Mouse (Mus musculus): ENCODE results near the gene Dyrk3. TPM values are rescaled to one million over a fixed set of nuclear protein-coding genes. Genes with fewer than 3 reads are reported as not detected.
"Not testable (repeated sequence)": the region's sequence is repeated elsewhere in the genome, so short reads cannot be mapped to it uniquely, and the experiment has no call there.

Gene Dyrk3
- polyA plus RNA-seq, 1 experiment = 12.7 TPM

DNA sequence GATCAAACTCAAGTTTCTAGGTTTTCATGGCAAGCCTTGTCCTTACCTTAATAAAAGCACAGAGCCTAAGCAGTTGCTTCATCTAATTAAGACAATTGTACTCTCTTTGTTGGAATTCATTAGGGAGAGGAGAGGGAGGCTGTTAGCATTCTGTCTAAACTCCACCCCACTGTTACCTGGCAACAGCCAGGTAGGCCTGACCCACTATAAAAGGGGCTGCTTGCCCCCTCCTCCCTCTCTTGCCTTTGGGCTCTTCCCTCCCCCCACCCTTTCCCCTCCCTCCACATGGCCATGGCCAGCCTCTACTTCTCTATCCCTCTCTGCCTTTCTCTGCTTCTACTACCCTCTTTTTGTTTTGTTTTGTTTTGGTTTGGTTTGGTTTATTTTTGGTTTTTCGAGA, 11.4 kb upstream of the Dyrk3 start:
- no peak for DNase-seq (ENCODE audit: low read depth)
- TF ChIP-seq CTCF (IDR thresholded peaks at IDR 0.05; ENCODE audit: borderline replicate concordance, extremely low read depth, insufficient read depth, insufficient read length) = no peak
- TF ChIP-seq POLR2A (IDR thresholded peaks at IDR 0.05; ENCODE audit: borderline replicate concordance, extremely low read depth, insufficient read depth, insufficient read length, poor library complexity, severe bottlenecking) = no peak

GRCm38 (mm10) chr1:131146181-131146614, 8.1 kb upstream of the Dyrk3 start:
- no peak for TF ChIP-seq CTCF (IDR thresholded peaks at IDR 0.05; ENCODE audit: borderline replicate concordance, extremely low read depth, insufficient read depth, insufficient read length)
- TF ChIP-seq POLR2A (IDR thresholded peaks at IDR 0.05; ENCODE audit: borderline replicate concordance, extremely low read depth, insufficient read depth, insufficient read length, poor library complexity, severe bottlenecking) = no peak
- DNase-seq (ENCODE audit: low read depth) = no peak

- DNase-seq (ENCODE audit: low read depth) = not testable (repeated sequence)
Measured at GRCm38 (mm10) chr1:131145222-131145621, 7.1 kb upstream of the Dyrk3 start.

GRCm38 (mm10) chr1:131142472-131142871, 4.3 kb upstream of the Dyrk3 start:
- TF ChIP-seq POLR2A (IDR thresholded peaks at IDR 0.05; ENCODE audit: borderline replicate concordance, extremely low read depth, insufficient read depth, insufficient read length, poor library complexity, severe bottlenecking) (no peak), CTCF (IDR thresholded peaks at IDR 0.05; ENCODE audit: borderline replicate concordance, extremely low read depth, insufficient read depth, insufficient read length) (no peak)
- DNase-seq (ENCODE audit: low read depth) = no peak

- TF ChIP-seq POLR2A (IDR thresholded peaks at IDR 0.05; ENCODE audit: borderline replicate concordance, extremely low read depth, insufficient read depth, insufficient read length, poor library complexity, severe bottlenecking) (no peak), CTCF (IDR thresholded peaks at IDR 0.05; ENCODE audit: borderline replicate concordance, extremely low read depth, insufficient read depth, insufficient read length) (no peak)
- DNase-seq (ENCODE audit: low read depth) = no peak
Measured at GRCm38 (mm10) chr1:131141449-131141848, 3.3 kb upstream of the Dyrk3 start.

DNA sequence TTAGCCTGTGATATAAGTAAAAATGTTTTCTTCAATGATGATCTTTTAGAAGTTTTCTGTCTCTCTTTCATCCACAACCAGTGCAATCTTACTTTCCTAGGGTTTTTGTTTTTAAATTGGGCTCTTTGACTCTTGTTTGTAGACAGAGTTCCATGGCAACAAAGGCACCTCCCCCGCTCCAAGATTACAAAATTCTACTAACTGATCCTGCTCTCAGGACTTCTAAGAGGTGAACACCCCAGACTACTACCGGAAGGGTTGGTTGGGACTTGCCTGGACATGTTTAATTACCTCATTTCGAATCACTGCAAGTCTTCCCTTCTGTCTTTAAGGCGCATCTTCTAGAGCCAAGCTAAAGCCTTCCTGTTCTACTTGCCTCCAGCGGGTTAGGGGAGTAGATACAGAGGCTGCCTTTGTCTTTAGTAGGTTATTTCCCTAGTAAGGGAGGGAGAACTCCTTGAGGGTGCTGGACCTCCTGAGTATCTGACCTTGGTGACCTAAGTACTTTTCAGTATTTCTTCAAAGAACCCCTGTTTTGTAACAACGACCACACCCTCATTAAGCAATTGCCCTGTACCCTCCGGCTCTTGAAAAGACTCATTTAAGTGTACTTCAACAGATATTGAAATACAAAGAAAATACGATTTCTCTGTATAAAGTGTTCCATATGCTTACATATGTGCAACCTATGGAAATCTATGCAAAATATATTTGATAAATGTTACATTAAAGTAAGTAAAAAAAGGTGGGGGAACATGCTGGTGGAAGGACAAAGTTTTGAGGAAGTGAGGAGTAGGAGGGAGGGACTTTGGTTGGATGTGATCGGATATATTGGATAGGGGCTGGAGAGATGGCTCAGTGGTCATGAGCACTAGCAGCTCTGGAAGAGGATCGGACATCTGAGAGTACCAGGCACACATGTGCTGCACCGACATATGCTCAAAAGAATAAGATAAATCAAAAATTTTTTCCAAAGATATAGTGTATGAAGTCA, 1.3 kb upstream of the Dyrk3 start:
- TF ChIP-seq CTCF (IDR thresholded peaks at IDR 0.05; ENCODE audit: borderline replicate concordance, extremely low read depth, insufficient read depth, insufficient read length) = no peak
- TF ChIP-seq POLR2A (IDR thresholded peaks at IDR 0.05; ENCODE audit: borderline replicate concordance, extremely low read depth, insufficient read depth, insufficient read length, poor library complexity, severe bottlenecking) = no peak

DNA sequence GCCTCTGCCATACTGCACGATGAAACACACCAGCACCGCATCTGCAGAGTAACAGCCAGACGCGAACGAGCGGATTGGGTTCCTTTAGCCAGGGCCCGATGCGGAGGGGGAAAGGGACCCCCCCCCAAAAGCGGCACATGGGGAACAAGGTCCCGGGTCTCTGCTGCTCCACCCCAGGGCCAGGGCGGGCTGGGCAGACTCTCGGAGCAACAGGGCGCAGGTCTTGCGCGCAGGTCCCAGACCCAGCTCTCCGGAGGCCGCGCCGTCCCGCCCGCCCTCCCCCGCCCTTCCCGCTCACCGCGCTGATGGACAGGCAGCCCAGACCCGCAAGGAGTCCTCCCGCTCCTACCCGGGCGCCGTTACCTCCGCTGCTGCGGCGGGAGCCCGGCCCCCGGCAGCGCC, 422 bp downstream of the Dyrk3 start:
- DNase-seq (ENCODE audit: low read depth) = no peak
- TF ChIP-seq POLR2A (IDR thresholded peaks at IDR 0.05; ENCODE audit: borderline replicate concordance, extremely low read depth, insufficient read depth, insufficient read length, poor library complexity, severe bottlenecking) (no peak), CTCF (IDR thresholded peaks at IDR 0.05; ENCODE audit: borderline replicate concordance, extremely low read depth, insufficient read depth, insufficient read length) (no peak)

More for the DNA sequence above, 1.3 kb upstream of the Dyrk3 start:
- no peak for DNase-seq (ENCODE audit: low read depth)

- peak; percentile 55 for DNase-seq (ENCODE audit: low read depth)
- TF ChIP-seq POLR2A (IDR thresholded peaks at IDR 0.05; ENCODE audit: borderline replicate concordance, extremely low read depth, insufficient read depth, insufficient read length, poor library complexity, severe bottlenecking) = no peak
- no peak for TF ChIP-seq CTCF (IDR thresholded peaks at IDR 0.05; ENCODE audit: borderline replicate concordance, extremely low read depth, insufficient read depth, insufficient read length)
Measured at GRCm38 (mm10) chr1:131137111-131137510, 1.0 kb downstream of the Dyrk3 start.

DNA sequence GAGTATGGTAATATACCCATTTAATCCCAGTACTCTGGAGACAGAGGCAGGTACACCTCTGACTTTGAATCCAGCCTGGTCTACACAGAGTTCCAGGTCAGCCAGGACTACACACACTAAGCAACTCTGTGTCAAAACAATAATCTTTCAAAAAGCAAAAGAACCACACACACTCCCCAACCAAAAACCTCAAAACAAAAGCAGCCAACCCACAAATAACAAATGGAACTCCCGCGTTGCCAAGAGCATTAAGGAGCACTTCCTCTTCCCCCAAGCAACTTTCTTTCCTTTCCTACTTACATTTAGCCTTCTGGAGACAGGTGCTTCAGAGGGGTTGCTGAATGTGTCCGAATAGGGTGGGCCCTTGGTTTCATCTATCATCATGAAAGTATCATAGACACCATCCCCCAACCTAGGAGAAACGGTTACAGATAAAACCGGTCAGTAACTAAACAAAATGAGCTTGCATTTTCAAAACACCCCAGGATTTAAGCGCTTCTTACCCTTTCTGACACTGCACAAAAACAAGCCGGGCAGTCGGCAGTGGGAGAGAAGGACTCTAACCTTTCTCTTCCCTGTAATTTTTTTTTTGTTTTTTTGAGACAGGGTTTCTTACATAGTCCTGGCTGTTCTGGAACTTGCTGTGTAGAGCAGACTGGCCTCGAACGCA, 2.0 kb downstream of the Dyrk3 start:
- TF ChIP-seq CTCF (IDR thresholded peaks at IDR 0.05; ENCODE audit: borderline replicate concordance, extremely low read depth, insufficient read depth, insufficient read length) = no peak
- TF ChIP-seq POLR2A (IDR thresholded peaks at IDR 0.05; ENCODE audit: borderline replicate concordance, extremely low read depth, insufficient read depth, insufficient read length, poor library complexity, severe bottlenecking) = no peak
- no peak for DNase-seq (ENCODE audit: low read depth)

- DNase-seq (ENCODE audit: low read depth) = peak; percentile 59
- no peak for TF ChIP-seq CTCF (IDR thresholded peaks at IDR 0.05; ENCODE audit: borderline replicate concordance, extremely low read depth, insufficient read depth, insufficient read length)
- TF ChIP-seq POLR2A (IDR thresholded peaks at IDR 0.05; ENCODE audit: borderline replicate concordance, extremely low read depth, insufficient read depth, insufficient read length, poor library complexity, severe bottlenecking) = no peak
Measured at GRCm38 (mm10) chr1:131134942-131135522, 3.1 kb downstream of the Dyrk3 start.

DNA sequence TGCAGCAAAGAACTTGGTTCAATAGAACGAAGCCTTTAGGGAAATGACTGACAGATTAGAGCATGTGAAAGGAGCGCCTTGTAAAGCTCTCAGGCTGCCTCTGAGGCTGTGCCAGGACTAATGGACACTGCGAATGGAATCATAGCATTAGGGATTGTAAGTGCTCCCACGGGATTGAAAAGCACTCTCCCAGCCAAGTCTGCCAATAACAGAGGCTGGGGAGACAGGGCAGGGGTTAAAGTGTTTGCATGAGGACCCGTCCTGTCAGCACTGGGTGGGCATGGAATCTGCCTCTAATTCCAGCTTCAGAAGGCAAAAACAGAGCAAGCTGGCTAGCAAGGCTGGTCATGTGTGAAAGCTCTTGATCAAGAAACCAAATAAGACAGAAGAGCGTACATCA, 3.9 kb downstream of the Dyrk3 start:
- peak; percentile 94 for DNase-seq (ENCODE audit: low read depth)
- TF ChIP-seq CTCF (IDR thresholded peaks at IDR 0.05; ENCODE audit: borderline replicate concordance, extremely low read depth, insufficient read depth, insufficient read length) (no peak), POLR2A (IDR thresholded peaks at IDR 0.05; ENCODE audit: borderline replicate concordance, extremely low read depth, insufficient read depth, insufficient read length, poor library complexity, severe bottlenecking) (no peak)
